Mouse (Mus musculus): ENCODE measurements at regions not wholly inside any gene's neighbourhood (a gene's known extent, or its start where the extent isn't known, plus 50 kb on each side); places are given as distances from the start of the nearest gene placed in this dataset.

DNA sequence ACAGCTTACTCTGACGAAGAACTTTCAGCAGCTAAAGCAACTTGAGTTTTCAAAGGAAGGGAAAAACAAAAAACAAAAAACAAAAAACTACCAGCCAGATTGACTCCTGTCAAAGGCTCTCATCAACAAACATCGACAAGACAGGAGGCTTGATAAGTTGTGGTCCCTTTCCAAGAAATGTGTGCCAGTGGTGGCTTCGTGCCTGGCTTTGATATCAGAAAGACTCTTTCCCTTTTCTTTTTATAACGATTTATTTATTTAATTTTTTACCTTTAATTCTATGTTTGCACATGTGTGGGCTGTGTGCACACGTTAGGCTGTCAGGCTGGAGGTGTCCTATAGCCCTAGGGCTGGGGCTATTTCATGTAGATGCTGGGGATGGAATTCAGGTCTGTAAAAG lies 60.4 kb downstream of the Dact1 start:
- H3K9me3 ChIP-seq (replicated peaks), result no peaks in the 10 kb centered on the region

GRCm38 (mm10) chr12:71371948-71372347 lies 62.3 kb downstream of the Dact1 start:
- H3K4me3 ChIP-seq (ENCODE audit: low read depth, low read length), result no peak overlapping the region
- no peaks in the 10 kb centered on the region for H3K4me1 ChIP-seq (ENCODE audit: insufficient read depth, low read depth, low read length)
- no peak for DNase-seq (ENCODE audit: low spot score)
- H3K27me3 ChIP-seq (ENCODE audit: insufficient read depth, low read length), result peaks cover 3% of the 10 kb centered on the region; the same call in 1 of the 2 replicates
- ATAC-seq (ENCODE audit: extremely low read depth, insufficient number of reproducible peaks, low FRiP score, poor library complexity, severe bottlenecking), result no peak
- H3K9me3 ChIP-seq (replicated peaks), result no peaks in the 10 kb centered on the region
- H3K36me3 ChIP-seq (replicated peaks), result no peaks in the 10 kb centered on the region
- TF ChIP-seq GATA2 (IDR thresholded peaks at IDR 0.05; ENCODE audit: borderline replicate concordance, low read depth, low read length), result no peak
- TF ChIP-seq TAL1 (conservative IDR thresholded peaks at IDR 0.05; ENCODE audit: low read depth, low read length), result no peak
- no peak for TF ChIP-seq CTCF (IDR thresholded peaks at IDR 0.05; ENCODE audit: low read depth, low read length)
- TF ChIP-seq POLR2AphosphoS5 (IDR thresholded peaks at IDR 0.05; ENCODE audit: insufficient replicate concordance, low read depth, low read length), result no peak
- TF ChIP-seq GATA1 (IDR thresholded peaks at IDR 0.05; ENCODE audit: borderline replicate concordance, low read length), result no peak

More for the DNA sequence above, 60.4 kb downstream of the Dact1 start:
- ATAC-seq (ENCODE audit: extremely low read depth, insufficient number of reproducible peaks, low FRiP score, poor library complexity, severe bottlenecking) (no peak), DNase-seq (ENCODE audit: low spot score) (no peak)
- Histone ChIP-seq H3K36me3 (replicated peaks) (no peaks in the 10 kb centered on the region), H3K4me3 (ENCODE audit: low read depth, low read length) (no peak overlapping the region), H3K27me3 (ENCODE audit: insufficient read depth, low read length) (peaks cover 3% of the 10 kb centered on the region; the same call in 1 of the 2 replicates), H3K4me1 (ENCODE audit: insufficient read depth, low read depth, low read length) (no peaks in the 10 kb centered on the region)
- TF ChIP-seq GATA1 (IDR thresholded peaks at IDR 0.05; ENCODE audit: borderline replicate concordance, low read length) (no peak), POLR2AphosphoS5 (IDR thresholded peaks at IDR 0.05; ENCODE audit: insufficient replicate concordance, low read depth, low read length) (no peak), TAL1 (conservative IDR thresholded peaks at IDR 0.05; ENCODE audit: low read depth, low read length) (no peak)

DNA sequence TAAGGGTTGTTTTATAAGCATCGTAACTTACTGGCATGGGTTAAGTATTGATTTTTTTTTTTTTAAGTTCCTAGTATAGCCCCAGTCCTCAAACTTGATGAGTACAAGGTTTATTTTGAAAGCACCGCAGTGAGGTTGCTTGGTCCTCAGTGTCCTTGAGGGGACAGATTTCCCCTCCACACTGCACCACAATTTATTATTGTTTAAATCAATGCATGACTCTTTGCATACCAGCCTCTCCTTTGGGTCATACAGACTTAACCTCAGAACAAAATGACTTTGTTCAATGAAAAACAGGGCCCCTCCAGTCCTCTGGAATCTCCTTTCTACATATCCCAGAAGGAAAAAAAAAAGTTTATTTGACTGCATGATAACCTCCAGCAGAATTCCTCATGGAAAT lies 63.9 kb downstream of the Dact1 start:
- Histone ChIP-seq H3K4me3 (ENCODE audit: low read depth, low read length) (no peak overlapping the region), H3K9me3 (replicated peaks) (no peaks in the 10 kb centered on the region), H3K27me3 (ENCODE audit: insufficient read depth, low read length) (no peaks in the 10 kb centered on the region), H3K36me3 (replicated peaks) (no peaks in the 10 kb centered on the region), H3K4me1 (ENCODE audit: insufficient read depth, low read depth, low read length) (no peaks in the 10 kb centered on the region)
- ATAC-seq (ENCODE audit: extremely low read depth, insufficient number of reproducible peaks, low FRiP score, poor library complexity, severe bottlenecking) (no peak), DNase-seq (ENCODE audit: low spot score) (no peak)
- no peak for TF ChIP-seq POLR2AphosphoS5 (IDR thresholded peaks at IDR 0.05; ENCODE audit: insufficient replicate concordance, low read depth, low read length)
- TF ChIP-seq GATA1 (IDR thresholded peaks at IDR 0.05; ENCODE audit: borderline replicate concordance, low read length), result no peak
- TF ChIP-seq GATA2 (IDR thresholded peaks at IDR 0.05; ENCODE audit: borderline replicate concordance, low read depth, low read length), result no peak
- no peak for TF ChIP-seq TAL1 (conservative IDR thresholded peaks at IDR 0.05; ENCODE audit: low read depth, low read length)
- TF ChIP-seq CTCF (IDR thresholded peaks at IDR 0.05; ENCODE audit: low read depth, low read length), result no peak

- H3K9me3 ChIP-seq (replicated peaks), result no peaks in the 10 kb centered on the region
- no peaks in the 10 kb centered on the region for H3K4me1 ChIP-seq (ENCODE audit: insufficient read depth, low read depth, low read length)
- no peak overlapping the region for H3K4me3 ChIP-seq (ENCODE audit: low read depth, low read length)
- no peaks in the 10 kb centered on the region for H3K27me3 ChIP-seq (ENCODE audit: insufficient read depth, low read length)
- no peaks in the 10 kb centered on the region for H3K36me3 ChIP-seq (replicated peaks)
- ATAC-seq (ENCODE audit: extremely low read depth, insufficient number of reproducible peaks, low FRiP score, poor library complexity, severe bottlenecking) (no peak), DNase-seq (ENCODE audit: low spot score) (no peak)
- no peak for TF ChIP-seq TAL1 (conservative IDR thresholded peaks at IDR 0.05; ENCODE audit: low read depth, low read length)
- TF ChIP-seq POLR2AphosphoS5 (IDR thresholded peaks at IDR 0.05; ENCODE audit: insufficient replicate concordance, low read depth, low read length), result no peak
- TF ChIP-seq GATA1 (IDR thresholded peaks at IDR 0.05; ENCODE audit: borderline replicate concordance, low read length), result no peak
- no peak for TF ChIP-seq CTCF (IDR thresholded peaks at IDR 0.05; ENCODE audit: low read depth, low read length)
- no peak for TF ChIP-seq GATA2 (IDR thresholded peaks at IDR 0.05; ENCODE audit: borderline replicate concordance, low read depth, low read length)
Observed at GRCm38 (mm10) chr12:71376446-71376845, 66.8 kb downstream of the Dact1 start.

DNA sequence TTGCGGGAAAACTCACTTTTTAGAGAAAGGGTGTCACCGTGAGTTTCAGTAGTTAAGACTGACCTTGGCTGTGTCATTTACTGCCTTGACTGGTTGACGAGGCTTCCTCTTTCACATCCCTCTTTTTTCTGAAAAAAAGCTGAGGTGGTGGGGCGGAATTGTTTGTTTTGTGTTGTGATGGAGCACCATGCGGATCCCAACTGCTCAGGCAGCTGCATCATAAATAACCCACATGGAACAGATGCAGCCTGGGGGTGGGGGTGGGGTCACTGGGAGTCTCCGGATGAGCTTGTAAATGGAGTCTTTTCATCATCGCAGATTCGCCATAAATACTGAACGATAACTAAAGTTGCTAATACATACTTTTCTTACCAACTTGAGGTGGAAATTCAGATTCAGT lies 67.3 kb downstream of the Dact1 start:
- Histone ChIP-seq H3K27me3 (ENCODE audit: insufficient read depth, low read length) (no peaks in the 10 kb centered on the region), H3K4me3 (ENCODE audit: low read depth, low read length) (no peak overlapping the region), H3K36me3 (replicated peaks) (no peaks in the 10 kb centered on the region), H3K4me1 (ENCODE audit: insufficient read depth, low read depth, low read length) (no peaks in the 10 kb centered on the region), H3K9me3 (replicated peaks) (no peaks in the 10 kb centered on the region)
- no peak for DNase-seq (ENCODE audit: low spot score)
- no peak for ATAC-seq (ENCODE audit: extremely low read depth, insufficient number of reproducible peaks, low FRiP score, poor library complexity, severe bottlenecking)
- TF ChIP-seq TAL1 (conservative IDR thresholded peaks at IDR 0.05; ENCODE audit: low read depth, low read length) (no peak), POLR2AphosphoS5 (IDR thresholded peaks at IDR 0.05; ENCODE audit: insufficient replicate concordance, low read depth, low read length) (no peak), CTCF (IDR thresholded peaks at IDR 0.05; ENCODE audit: low read depth, low read length) (no peak), GATA2 (IDR thresholded peaks at IDR 0.05; ENCODE audit: borderline replicate concordance, low read depth, low read length) (no peak), GATA1 (IDR thresholded peaks at IDR 0.05; ENCODE audit: borderline replicate concordance, low read length) (no peak)

GRCm38 (mm10) chr12:71379626-71380423 lies 70.1 kb downstream of the Dact1 start:
- TF ChIP-seq GATA1 (IDR thresholded peaks at IDR 0.05; ENCODE audit: borderline replicate concordance, low read length), result no peak
- no peak for TF ChIP-seq POLR2AphosphoS5 (IDR thresholded peaks at IDR 0.05; ENCODE audit: insufficient replicate concordance, low read depth, low read length)
- ATAC-seq (ENCODE audit: extremely low read depth, insufficient number of reproducible peaks, low FRiP score, poor library complexity, severe bottlenecking), result no peak
- no peak for DNase-seq (ENCODE audit: low spot score)
- H3K9me3 ChIP-seq (replicated peaks), result no peaks in the 10 kb centered on the region
- H3K27me3 ChIP-seq (ENCODE audit: insufficient read depth, low read length), result no peaks in the 10 kb centered on the region
- no peak overlapping the region for H3K4me3 ChIP-seq (ENCODE audit: low read depth, low read length)
- no peaks in the 10 kb centered on the region for H3K36me3 ChIP-seq (replicated peaks)
- no peaks in the 10 kb centered on the region for H3K4me1 ChIP-seq (ENCODE audit: insufficient read depth, low read depth, low read length)
